Mouse (Mus musculus) spleen, postnatal 0 days (tissue): ENCODE data around the gene Sav1. TPM values are rescaled to one million over a fixed set of nuclear protein-coding genes. Genes with fewer than 3 reads are reported as not detected.

Experiments used
- polyA plus RNA-seq: library from polyadenylated mRNA; unstranded; fragments of >200 nt; fragmentation: Nextera tagmentation; extraction: Ambion mirVana; gene quantifications from 2 replicates; pipeline ENCODE4 v1.2.1, GENCODE M21; 2015

Sav1 gene
- polyA plus RNA-seq = 9.4 and 9.6 TPM in 2 replicates

GRCm38 (mm10) chr12:69986786-69987497 lies at the start of gene Sav1:
TSS of gene Sav1 (minus strand) at chr12:69987002.

Other genes starting within 250 kb of the Sav1 start
- 2.8 and 3.5 TPM in 2 replicates for gene Cdkl1, start 195.7 kb downstream of the Sav1 start, polyA plus RNA-seq
- gene Atl1, start 94.4 kb downstream of the Sav1 start, polyA plus RNA-seq = 1.9 and 2.1 TPM in 2 replicates
- gene Map4k5, start 93.8 kb downstream of the Sav1 start, polyA plus RNA-seq = 24.1 and 25.8 TPM in 2 replicates
- gene Nin, start 126.7 kb upstream of the Sav1 start, polyA plus RNA-seq = 8.5 and 10.8 TPM in 2 replicates
- gene Abhd12b, start 167.1 kb upstream of the Sav1 start, polyA plus RNA-seq = 0.30 TPM in 1 of 2 replicates, not detected in the other
- gene Pygl, start 244.5 kb upstream of the Sav1 start, polyA plus RNA-seq = 55.7 and 70.2 TPM in 2 replicates